Mouse (Mus musculus) intestine, embryonic 14.5 days (tissue): ENCODE results near the gene Shh. TPM values are rescaled to one million over a fixed set of nuclear protein-coding genes. Genes with fewer than 3 reads are reported as not detected.

Source experiments
- ATAC-seq: fragments of 200-750 bp; cut with Nextera tagmentation; replicated peaks from 2 replicates; pipeline ENCODE4 v1.8.0; 2017; ENCODE audit warnings: low read depth, moderate number of reproducible peaks, moderate TSS enrichment, moderate library complexity; ENCODE audit not compliant: low FRiP score, low TSS enrichment
- DNase-seq: peaks from one replicate; pipeline ENCODE4 v3.0.0-alpha.2; 2018; ENCODE audit warnings: low spot score
- H3K27ac ChIP-seq: fragments of 300-500 bp; sonication (generic); 2 replicates; pipeline ENCODE4 v1.5.1; 2014; ENCODE audit warnings: low read depth, mild to moderate bottlenecking, control low read depth
- H3K27me3 ChIP-seq: fragments of 300-500 bp; sonication (generic); replicated peaks from 2 replicates; pipeline ENCODE4 v1.6.1; 2014; ENCODE audit warnings: low read length, control low read depth; ENCODE audit not compliant: control insufficient read depth, insufficient read depth
- H3K36me3 ChIP-seq: fragments of 300-500 bp; sonication (generic); 2 replicates; pipeline ENCODE4 v1.6.1; 2014; ENCODE audit warnings: low read length, control low read depth; ENCODE audit not compliant: control insufficient read depth, insufficient read depth
- H3K4me1 ChIP-seq: fragments of 300-500 bp; sonication (generic); replicated peaks from 2 replicates; pipeline ENCODE4 v1.6.1; 2014; ENCODE audit warnings: low read length, control low read depth, mixed read lengths; ENCODE audit not compliant: control insufficient read depth, insufficient read depth
- H3K4me2 ChIP-seq: fragments of 300-500 bp; sonication (generic); 2 replicates; pipeline ENCODE4 v1.6.1; 2014; ENCODE audit warnings: low read length
- H3K4me3 ChIP-seq: fragments of 300-500 bp; sonication (generic); 2 replicates; pipeline ENCODE4 v1.5.1; 2014; ENCODE audit warnings: low read depth, low read length, control low read depth, mixed read lengths
- H3K9ac ChIP-seq: fragments of 300-500 bp; sonication (generic); 2 replicates; pipeline ENCODE4 v1.6.1; 2014; ENCODE audit warnings: mild to moderate bottlenecking, low read length
- H3K9me3 ChIP-seq: fragments of 300-500 bp; sonication (generic); 2 replicates; pipeline ENCODE4 v1.6.1; 2016; ENCODE audit warnings: low read length, control low read depth; ENCODE audit not compliant: control insufficient read depth
- WGBS: fragments of 180-500 bp; shearing (Covaris S2); extraction: QIAGEN DNeasy Blood & Tissue Kit; methylation state at CpG from one replicate; pipeline ENCODE4 v1.1.7; 2014; 5-methylcytosine and 5-hydroxymethylcytosine counted together
- polyA plus RNA-seq: library from polyadenylated mRNA; unstranded; fragments of >200 nt; fragmentation: Nextera tagmentation; extraction: Ambion mirVana; gene quantifications from 2 replicates; pipeline ENCODE4 v1.2.1, GENCODE M21; 2014

Gene Shh
- polyA plus RNA-seq, 1 experiment from 2014 or later, result 7.8 TPM

DNA sequence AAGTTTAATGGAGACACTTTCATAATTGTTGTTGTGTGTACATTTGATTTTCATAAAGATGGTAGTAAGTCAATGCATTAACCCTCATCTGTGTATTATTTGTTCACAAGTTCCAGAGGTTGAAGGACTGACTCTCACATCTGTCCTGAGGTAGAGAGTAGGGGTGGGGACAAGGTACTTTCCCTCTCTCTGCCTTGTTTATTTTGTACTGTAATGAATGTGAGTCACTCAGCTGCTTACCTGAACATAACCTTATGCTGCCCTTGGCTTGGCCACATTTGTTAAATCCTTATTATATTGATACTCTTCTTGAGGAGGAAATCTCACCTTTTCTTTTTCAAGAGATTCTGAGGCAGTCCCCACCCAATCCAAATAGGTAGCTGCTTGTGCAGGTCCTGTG, 51.0 kb downstream of the Shh start:
- Histone ChIP-seq H3K4me3 (no peak overlapping the region), H3K36me3 (peaks cover 98% of the 10 kb centered on the region), H3K9ac (no peak overlapping the region), H3K4me2 (no peak overlapping the region), H3K9me3 (no peaks in the 10 kb centered on the region), H3K27ac (no peak overlapping the region), H3K4me1 (no peaks in the 10 kb centered on the region), H3K27me3 (no peaks in the 10 kb centered on the region)
- DNase-seq, result no peak
- ATAC-seq, result no peak

- Histone ChIP-seq H3K4me1 (no peaks in the 10 kb centered on the region), H3K4me3 (no peak overlapping the region), H3K4me2 (no peak overlapping the region), H3K9ac (no peak overlapping the region), H3K27ac (no peak overlapping the region), H3K9me3 (no peaks in the 10 kb centered on the region), H3K36me3 (peaks cover 92% of the 10 kb centered on the region), H3K27me3 (no peaks in the 10 kb centered on the region)
- DNase-seq, result no peak
- no peak for ATAC-seq
- WGBS, result 89% methylated on average over 3 of the region's 3 CpGs
Measured at GRCm38 (mm10) chr5:28414076-28414475, 53.0 kb downstream of the Shh start.

GRCm38 (mm10) chr5:28413533-28413932, 53.5 kb downstream of the Shh start:
- Histone ChIP-seq H3K4me1 (no peaks in the 10 kb centered on the region), H3K27me3 (no peaks in the 10 kb centered on the region), H3K4me2 (no peak overlapping the region), H3K4me3 (no peak overlapping the region), H3K9me3 (no peaks in the 10 kb centered on the region), H3K9ac (no peak overlapping the region), H3K27ac (no peak overlapping the region), H3K36me3 (peaks cover 94% of the 10 kb centered on the region)
- no peak for ATAC-seq
- 87% methylated on average over 5 of the region's 5 CpGs for WGBS
- no peak for DNase-seq

- 92% methylated on average over 2 of the region's 2 CpGs for WGBS
- no peaks in the 10 kb centered on the region for H3K27me3 ChIP-seq
- H3K27ac ChIP-seq, result no peak overlapping the region
- no peaks in the 10 kb centered on the region for H3K9me3 ChIP-seq
- H3K4me3 ChIP-seq, result no peak overlapping the region
- peaks cover 91% of the 10 kb centered on the region for H3K36me3 ChIP-seq
- no peak overlapping the region for H3K4me2 ChIP-seq
- no peak for ATAC-seq
- DNase-seq, result no peak
- H3K9ac ChIP-seq, result no peak overlapping the region
- H3K4me1 ChIP-seq, result no peaks in the 10 kb centered on the region
Measured at GRCm38 (mm10) chr5:28412006-28412685, 54.9 kb downstream of the Shh start.

Other genes with a start within 250 kb of the Shh start
- gene Cnpy1, start 221.4 kb downstream of the Shh start, polyA plus RNA-seq, result 0.05 and 0.23 TPM in 2 replicates
- 17.5 and 18.1 TPM in 2 replicates for gene Rbm33, start 150.1 kb downstream of the Shh start, polyA plus RNA-seq